Mouse (Mus musculus) hindbrain, postnatal 0 days (tissue): ENCODE results near the gene Cd44. TPM values are rescaled to one million over a fixed set of nuclear protein-coding genes. Genes with fewer than 3 reads are reported as not detected.

Experiments
- ATAC-seq: fragments of 200-750 bp; cut with Nextera tagmentation; 2 replicates; pipeline ENCODE4 v1.8.0; 2017; ENCODE audit warnings: mild to moderate bottlenecking, moderate TSS enrichment, moderate library complexity
- DNase-seq: peaks from one replicate; pipeline ENCODE4 v3.0.0-alpha.2; 2015; ENCODE audit warnings: low spot score
- H3K27ac ChIP-seq: fragments of 300-500 bp; sonication (generic); 2 replicates; pipeline ENCODE4 v1.5.1; 2014; ENCODE audit warnings: mild to moderate bottlenecking
- H3K27me3 ChIP-seq: fragments of 300-500 bp; sonication (generic); 2 replicates; pipeline ENCODE4 v1.6.1; 2014; ENCODE audit warnings: low read length, mixed read lengths; ENCODE audit not compliant: insufficient read depth
- H3K36me3 ChIP-seq: fragments of 300-500 bp; sonication (generic); 2 replicates; pipeline ENCODE4 v1.6.1; 2014; ENCODE audit warnings: low read length, mixed read lengths; ENCODE audit not compliant: insufficient read depth
- H3K4me1 ChIP-seq: fragments of 300-500 bp; sonication (generic); 2 replicates; pipeline ENCODE4 v1.6.1; 2014; ENCODE audit warnings: antibody characterized with exemption, low read length, mixed read lengths; ENCODE audit not compliant: insufficient read depth
- H3K4me2 ChIP-seq: fragments of 300-500 bp; sonication (generic); 2 replicates; pipeline ENCODE4 v1.6.1; 2014; ENCODE audit warnings: low read depth, mild to moderate bottlenecking, low read length, moderate library complexity, mixed read lengths
- H3K4me3 ChIP-seq: fragments of 300-500 bp; sonication (generic); 2 replicates; pipeline ENCODE4 v1.5.1; 2014; ENCODE audit warnings: low read length
- H3K9ac ChIP-seq: fragments of 300-500 bp; sonication (generic); replicated peaks from 2 replicates; pipeline ENCODE4 v1.6.1; 2014; ENCODE audit warnings: mild to moderate bottlenecking, low read length, moderate library complexity, mixed read lengths
- H3K9me3 ChIP-seq: fragments of 300-500 bp; sonication (generic); 2 replicates; pipeline ENCODE4 v1.6.1; 2016; ENCODE audit warnings: low read length, mixed read lengths
- CTCF ChIP-seq: IDR thresholded peaks from 2 replicates; pipeline ENCODE4 v1.5.1; 2016; ENCODE audit warnings: antibody characterized with exemption, control low read depth, low read depth
- WGBS: fragments of 180-500 bp; shearing (Covaris S2); extraction: QIAGEN DNeasy Blood & Tissue Kit; methylation state at CpG from one replicate; pipeline ENCODE4 v1.1.7; 2014; 5-methylcytosine and 5-hydroxymethylcytosine counted together
- polyA plus RNA-seq: library from polyadenylated mRNA; unstranded; fragments of >200 nt; fragmentation: Nextera tagmentation; extraction: Ambion mirVana; gene quantifications from 2 replicates; pipeline ENCODE4 v1.2.1, GENCODE M21; 2015
- total RNA-seq: library from RNA; depleted of rRNA; stranded (reverse); fragments of >200 nt; gene quantifications from 2 replicates; pipeline ENCODE4 v1.2.3, GENCODE M21; 2014; rRNA removed

Cd44 gene
- total and polyA plus RNA-seq, 2 experiments from 2014 or later: 5.2 to 7.0 TPM

GRCm38 (mm10) chr2:102763991-102764390, 137.5 kb downstream of the Cd44 start:
- Histone ChIP-seq H3K4me1 (no peaks in the 10 kb centered on the region), H3K4me3 (no peak overlapping the region), H3K27ac (no peak overlapping the region), H3K36me3 (peaks cover 7% of the 10 kb centered on the region), H3K9me3 (no peaks in the 10 kb centered on the region), H3K9ac (no peak overlapping the region), H3K4me2 (no peak overlapping the region), H3K27me3 (no peaks in the 10 kb centered on the region)
- no peak for ATAC-seq
- 84% methylated on average over 2 of the region's 2 CpGs for WGBS
- TF ChIP-seq CTCF: no peak
- no peak for DNase-seq

GRCm38 (mm10) chr2:102763176-102763575, 138.3 kb downstream of the Cd44 start:
- Histone ChIP-seq H3K4me3 (no peak overlapping the region), H3K27me3 (no peaks in the 10 kb centered on the region), H3K4me2 (no peak overlapping the region), H3K27ac (no peak overlapping the region), H3K9me3 (no peaks in the 10 kb centered on the region), H3K9ac (no peak overlapping the region), H3K4me1 (no peaks in the 10 kb centered on the region), H3K36me3 (no peaks in the 10 kb centered on the region; the same call in none of the 2 replicates)
- no peak for ATAC-seq
- no peak for TF ChIP-seq CTCF
- WGBS: 73% methylated on average over 3 of the region's 3 CpGs
- DNase-seq: no peak

Other genes with a start within 250 kb of the Cd44 start
- 116 and 130 TPM in 2 replicates for gene Slc1a2, start 243.0 kb downstream of the Cd44 start, total RNA-seq
- gene Slc1a2, start 243.0 kb downstream of the Cd44 start, polyA plus RNA-seq: 21.9 and 23.9 TPM in 2 replicates
- gene Pdhx, start 171.8 kb upstream of the Cd44 start, total RNA-seq: 47.2 and 59.6 TPM in 2 replicates
- 66.5 and 67.0 TPM in 2 replicates for gene Pdhx, start 171.8 kb upstream of the Cd44 start, polyA plus RNA-seq
- gene Apip, start 172.0 kb upstream of the Cd44 start, total RNA-seq: 11.9 and 19.8 TPM in 2 replicates
- gene Apip, start 172.0 kb upstream of the Cd44 start, polyA plus RNA-seq: 40.6 and 42.1 TPM in 2 replicates